Mouse (Mus musculus) midbrain, embryonic 10.5 days (tissue): Measurements from ENCODE around the gene Slc27a4. TPM values are rescaled to one million over a fixed set of nuclear protein-coding genes. Genes with fewer than 3 reads are reported as not detected.
A peak's percentile ranks its signal among the peaks of the same experiment; 100 is the strongest.
"Not testable (repeated sequence)": the region's sequence is repeated elsewhere in the genome, so short reads cannot be mapped to it uniquely, and the experiment has no call there.

Experiments used
- DNase-seq: peaks from one replicate; pipeline ENCODE4 v3.0.0-alpha.2; 2017; ENCODE audit warnings: low spot score
- H3K27ac ChIP-seq: fragments of 300-500 bp; sonication (generic); replicated peaks from 2 replicates; pipeline ENCODE4 v1.5.1; 2016; ENCODE audit warnings: mild to moderate bottlenecking
- H3K27me3 ChIP-seq: fragments of 300-500 bp; sonication (generic); 2 replicates; pipeline ENCODE4 v1.6.1; 2016; ENCODE audit warnings: low read depth, mild to moderate bottlenecking; ENCODE audit not compliant: poor library complexity, severe bottlenecking
- H3K36me3 ChIP-seq: fragments of 300-500 bp; sonication (generic); 2 replicates; pipeline ENCODE4 v1.6.1; 2016; ENCODE audit warnings: mild to moderate bottlenecking, moderate library complexity
- H3K4me1 ChIP-seq: fragments of 300-500 bp; sonication (generic); 2 replicates; pipeline ENCODE4 v1.6.1; 2016
- H3K4me3 ChIP-seq: fragments of 300-500 bp; sonication (generic); 2 replicates; pipeline ENCODE4 v1.5.1; 2016; ENCODE audit warnings: mild to moderate bottlenecking, moderate library complexity
- H3K9me3 ChIP-seq: fragments of 300-500 bp; sonication (generic); replicated peaks from 2 replicates; pipeline ENCODE4 v1.6.1; 2016; ENCODE audit warnings: mild to moderate bottlenecking
- WGBS: fragments of 180-500 bp; shearing (Covaris S2); methylation state at CpG from one replicate; pipeline ENCODE4 v1.1.7; 2016; 5-methylcytosine and 5-hydroxymethylcytosine counted together
- polyA plus RNA-seq: library from polyadenylated mRNA; unstranded; fragments of >200 nt; fragmentation: Nextera tagmentation; extraction: Ambion mirVana; gene quantifications from 2 replicates; pipeline ENCODE4 v1.2.1, GENCODE M21; 2016

Gene Slc27a4
- 16.9 and 18.1 TPM in 2 replicates for polyA plus RNA-seq

GRCm38 (mm10) chr2:29802075-29802826 is at the start of gene Slc27a4:
Gene Slc27a4 (plus strand): TSS chr2:29802634.
- 5% methylated on average over 28 of the region's 28 CpGs for WGBS
- no peaks in the 10 kb centered on the region for H3K9me3 ChIP-seq
- H3K4me1 ChIP-seq, result peaks cover 20% of the 10 kb centered on the region
- H3K36me3 ChIP-seq, result peaks cover 35% of the 10 kb centered on the region
- peak; percentile 94 for DNase-seq
- H3K4me3 ChIP-seq, result peak within 1 kb of the TSS; percentile 98
- peak within 1 kb of the TSS; percentile 89 for H3K27ac ChIP-seq
- no peaks in the 10 kb centered on the region for H3K27me3 ChIP-seq

- H3K9me3 ChIP-seq, result no peaks in the 10 kb centered on the region
- H3K4me1 ChIP-seq, result peaks cover 14% of the 10 kb centered on the region
- H3K4me3 ChIP-seq, result no peak overlapping the region
- H3K36me3 ChIP-seq, result no peaks in the 10 kb centered on the region
- H3K27me3 ChIP-seq, result peaks cover 28% of the 10 kb centered on the region
- H3K27ac ChIP-seq, result no peak overlapping the region
- DNase-seq, result no peak
These were observed 46.7 kb upstream of the Slc27a4 start for GRCm38 (mm10) chr2:29755693-29756092.

- Histone ChIP-seq H3K4me3 (no peak overlapping the region), H3K27ac (no peak overlapping the region), H3K27me3 (0 out of 2 replicates have a peak, but pooled peaks cover 4% of the 10 kb centered on the region), H3K9me3 (no peaks in the 10 kb centered on the region), H3K4me1 (no peaks in the 10 kb centered on the region), H3K36me3 (no peaks in the 10 kb centered on the region)
- peak; percentile 77 for DNase-seq
- 0% methylated on average over 1 of the region's 1 CpGs for WGBS
These were observed 37.6 kb upstream of the Slc27a4 start for GRCm38 (mm10) chr2:29764831-29765230.

GRCm38 (mm10) chr2:29767976-29768709 is 34.3 kb upstream of the Slc27a4 start:
- Histone ChIP-seq H3K4me3 (no peak overlapping the region), H3K27ac (no peak overlapping the region), H3K9me3 (no peaks in the 10 kb centered on the region), H3K27me3 (no peaks in the 10 kb centered on the region), H3K36me3 (peaks cover 8% of the 10 kb centered on the region), H3K4me1 (no peaks in the 10 kb centered on the region)
- 75% methylated on average over 11 of the region's 11 CpGs for WGBS
- no peak for DNase-seq

- Histone ChIP-seq H3K4me3 (no peak overlapping the region), H3K9me3 (no peaks in the 10 kb centered on the region), H3K27ac (no peak overlapping the region), H3K4me1 (no peaks in the 10 kb centered on the region), H3K27me3 (no peaks in the 10 kb centered on the region), H3K36me3 (peaks cover 16% of the 10 kb centered on the region)
- no peak for DNase-seq
- 69% methylated on average over 9 of the region's 9 CpGs for WGBS
These were observed 33.5 kb upstream of the Slc27a4 start for GRCm38 (mm10) chr2:29768901-29769300.

- H3K36me3 ChIP-seq, result peaks cover 24% of the 10 kb centered on the region
- H3K9me3 ChIP-seq, result no peaks in the 10 kb centered on the region
- no peaks in the 10 kb centered on the region for H3K4me1 ChIP-seq
- H3K4me3 ChIP-seq, result no peak overlapping the region
- no peaks in the 10 kb centered on the region for H3K27me3 ChIP-seq
- H3K27ac ChIP-seq, result no peak overlapping the region
- no peak for DNase-seq
These were observed 32.3 kb upstream of the Slc27a4 start for GRCm38 (mm10) chr2:29770162-29770561.

- no peak for DNase-seq
- H3K9me3 ChIP-seq, result no peaks in the 10 kb centered on the region
- H3K4me1 ChIP-seq, result no peaks in the 10 kb centered on the region
- WGBS, result 90% methylated on average over 8 of the region's 8 CpGs
- H3K36me3 ChIP-seq, result peaks cover 39% of the 10 kb centered on the region
- no peak overlapping the region for H3K27ac ChIP-seq
- no peak overlapping the region for H3K4me3 ChIP-seq
- H3K27me3 ChIP-seq, result no peaks in the 10 kb centered on the region
These were observed 30.6 kb upstream of the Slc27a4 start for GRCm38 (mm10) chr2:29771611-29772461.

GRCm38 (mm10) chr2:29773323-29773722 is 29.1 kb upstream of the Slc27a4 start:
- Histone ChIP-seq H3K27ac (no peak overlapping the region), H3K36me3 (peaks cover 54% of the 10 kb centered on the region), H3K9me3 (no peaks in the 10 kb centered on the region), H3K4me3 (no peak overlapping the region), H3K4me1 (no peaks in the 10 kb centered on the region), H3K27me3 (no peaks in the 10 kb centered on the region)
- no peak for DNase-seq
- WGBS, result 97% methylated on average over 4 of the region's 4 CpGs

- not testable (repeated sequence) for H3K27me3 ChIP-seq, DNase-seq, H3K4me1 ChIP-seq, H3K4me3 ChIP-seq, H3K27ac ChIP-seq
- H3K9me3 ChIP-seq, result peaks cover 11% of the 10 kb centered on the region
- WGBS, result 90% methylated on average over 2 of the region's 2 CpGs
- H3K36me3 ChIP-seq, result peaks cover 99% of the 10 kb centered on the region
These were observed 21.2 kb upstream of the Slc27a4 start for GRCm38 (mm10) chr2:29781256-29781655.

GRCm38 (mm10) chr2:29784290-29784689 is 18.1 kb upstream of the Slc27a4 start:
- no peaks in the 10 kb centered on the region for H3K27me3 ChIP-seq
- H3K4me1 ChIP-seq, result peaks cover 21% of the 10 kb centered on the region
- 83% methylated on average over 4 of the region's 4 CpGs for WGBS
- H3K27ac ChIP-seq, result no peak overlapping the region
- H3K9me3 ChIP-seq, result peaks cover 11% of the 10 kb centered on the region
- H3K36me3 ChIP-seq, result peaks cover 72% of the 10 kb centered on the region
- no peak overlapping the region for H3K4me3 ChIP-seq
- DNase-seq, result no peak

- Histone ChIP-seq H3K27ac (peak within 1 kb of the TSS; percentile 89), H3K4me1 (peaks cover 24% of the 10 kb centered on the region), H3K27me3 (no peaks in the 10 kb centered on the region), H3K4me3 (peak within 1 kb of the TSS; percentile 91), H3K9me3 (peaks cover under 1% of the 10 kb centered on the region), H3K36me3 (peaks cover 69% of the 10 kb centered on the region)
- 1% methylated on average over 31 of the region's 31 CpGs for WGBS
- DNase-seq, result peak; percentile 89
These were observed 15.1 kb upstream of the Slc27a4 start, which contains the start of gene Coq4 for GRCm38 (mm10) chr2:29787104-29787917. Gene Coq4 (plus strand): TSS chr2:29787493.
